Comparison of ENCODE assay signal across 12 mouse cellular contexts in genomic region chr4:41040983-41041382, GRCm38 (mm10). TPM values are rescaled to one million over a fixed set of nuclear protein-coding genes. Genes with fewer than 3 reads are reported as not detected.
DNase-seq lines count a peak whose midpoint lies in the region; ATAC-seq and TF ChIP-seq lines count a peak whose summit lies in the region.
"Had no signal": no experiment of that assay in that cellular context is flagged by ENCODE, and none has a peak within 500 bp of the region (broad histone marks: within the 10 kb centered on the region; RNA-seq: fewer than 3 reads in every experiment).

No protein-coding gene starts in this region.

- no peaks in the 10 kb centered on the region for H3K9me3 ChIP-seq in intestine, embryonic 14.5 days (ENCODE audit: control insufficient read depth, low read length)
- H3K9me3 ChIP-seq in intestine, embryonic 15.5 days = no peaks in the 10 kb centered on the region
- no peaks in the 10 kb centered on the region for H3K9me3 ChIP-seq in lung, embryonic 16.5 days (ENCODE audit: control insufficient read depth, low read length)
- H3K9me3 ChIP-seq in hindbrain, postnatal 0 days (ENCODE audit: low read length) = no peaks in the 10 kb centered on the region

- no peaks in the 10 kb centered on the region for H3K4me1 ChIP-seq in intestine, embryonic 14.5 days (replicated peaks; ENCODE audit: control insufficient read depth, insufficient read depth, low read length)
- H3K4me1 ChIP-seq in intestine, embryonic 15.5 days (replicated peaks) = 0 out of 2 replicates have a peak, but pooled peaks cover 4% of the 10 kb centered on the region
- no peaks in the 10 kb centered on the region; the same call in 1 of the 2 replicates for H3K4me1 ChIP-seq in lung, embryonic 16.5 days (replicated peaks; ENCODE audit: control insufficient read depth, insufficient read depth, low read length)
- H3K4me1 ChIP-seq in hindbrain, postnatal 0 days (ENCODE audit: insufficient read depth, low read length) = no peaks in the 10 kb centered on the region

- TF ChIP-seq CTCF in hindbrain, postnatal 0 days (IDR thresholded peaks at IDR 0.05; ENCODE audit: low read depth) = no peak

- no peak overlapping the region for H3K4me3 ChIP-seq in intestine, embryonic 14.5 days (ENCODE audit: low read depth, low read length)
- no peak overlapping the region for H3K4me3 ChIP-seq in intestine, embryonic 15.5 days (replicated peaks)
- H3K4me3 ChIP-seq in lung, embryonic 16.5 days (ENCODE audit: low read length) = no peak overlapping the region
- H3K4me3 ChIP-seq in hindbrain, postnatal 0 days (ENCODE audit: low read length) = no peak overlapping the region

- no peak overlapping the region for H3K9ac ChIP-seq in intestine, embryonic 14.5 days (ENCODE audit: low read length)
- no peak overlapping the region for H3K9ac ChIP-seq in intestine, embryonic 15.5 days
- no peak overlapping the region for H3K9ac ChIP-seq in lung, embryonic 16.5 days (ENCODE audit: low read length)
- no peak overlapping the region for H3K9ac ChIP-seq in hindbrain, postnatal 0 days (replicated peaks; ENCODE audit: low read length)

- H3K36me3 ChIP-seq in intestine, embryonic 14.5 days (ENCODE audit: control insufficient read depth, insufficient read depth, low read length) = no peaks in the 10 kb centered on the region
- H3K36me3 ChIP-seq in intestine, embryonic 15.5 days = no peaks in the 10 kb centered on the region
- H3K36me3 ChIP-seq in lung, embryonic 16.5 days (ENCODE audit: control insufficient read depth, insufficient read depth, low read length) = no peaks in the 10 kb centered on the region
- no peaks in the 10 kb centered on the region for H3K36me3 ChIP-seq in hindbrain, postnatal 0 days (ENCODE audit: insufficient read depth, low read length)

- H3K27me3 ChIP-seq in intestine, embryonic 14.5 days (replicated peaks; ENCODE audit: control insufficient read depth, insufficient read depth, low read length) = no peaks in the 10 kb centered on the region
- H3K27me3 ChIP-seq in intestine, embryonic 15.5 days (replicated peaks) = no peaks in the 10 kb centered on the region
- no peaks in the 10 kb centered on the region for H3K27me3 ChIP-seq in lung, embryonic 16.5 days (ENCODE audit: control insufficient read depth, insufficient read depth, low read depth, low read length)
- no peaks in the 10 kb centered on the region for H3K27me3 ChIP-seq in hindbrain, postnatal 0 days (ENCODE audit: insufficient read depth, low read length)

- no peak overlapping the region for H3K4me2 ChIP-seq in intestine, embryonic 14.5 days (ENCODE audit: low read length)
- no peak overlapping the region for H3K4me2 ChIP-seq in intestine, embryonic 15.5 days (replicated peaks)
- no peak overlapping the region for H3K4me2 ChIP-seq in lung, embryonic 16.5 days (ENCODE audit: low read depth, low read length)
- H3K4me2 ChIP-seq in hindbrain, postnatal 0 days (ENCODE audit: low read depth, low read length) = no peak overlapping the region

- 0 out of 2 replicates have a peak, but pooled peaks have one; percentile 9 for ATAC-seq in intestine, embryonic 14.5 days (replicated peaks; ENCODE audit: low FRiP score, low TSS enrichment, low read depth)
- no peak for ATAC-seq in intestine, embryonic 15.5 days
- ATAC-seq in lung, embryonic 16.5 days (ENCODE audit: low read depth) = peak; percentile 88
- ATAC-seq in hindbrain, postnatal 0 days = no peak
- ATAC-seq: hindbrain, embryonic 16.5 days had no signal

- 48% methylated on average over 7 of the region's 7 CpGs for WGBS in intestine, embryonic 14.5 days
- 51% methylated on average over 7 of the region's 7 CpGs for WGBS in intestine, embryonic 15.5 days
- WGBS in lung, embryonic 16.5 days = 48% methylated on average over 7 of the region's 7 CpGs
- 73% methylated on average over 7 of the region's 7 CpGs for WGBS in hindbrain, postnatal 0 days

- no peak overlapping the region for H3K27ac ChIP-seq in intestine, embryonic 14.5 days (ENCODE audit: low read depth)
- no peak overlapping the region for H3K27ac ChIP-seq in intestine, embryonic 15.5 days
- no peak overlapping the region for H3K27ac ChIP-seq in lung, embryonic 16.5 days (ENCODE audit: low read length)
- no peak overlapping the region for H3K27ac ChIP-seq in hindbrain, postnatal 0 days

- no peak for DNase-seq in intestine, embryonic 14.5 days (ENCODE audit: low spot score)
- DNase-seq in lung, postnatal 14 days = no peak
- DNase-seq in heart, adult 8-10 months (ENCODE audit: low spot score) = peak; percentile 57
- DNase-seq in heart, postnatal 4 days = peak; percentile 62
- no peak for DNase-seq in hindbrain, postnatal 0 days (ENCODE audit: low spot score)
- DNase-seq: left cerebral cortex, postnatal 4 days had no signal

RNA-seq across cellular contexts. Expression of gene Aqp7, which starts 7.0 kb away (rescaled TPM):
- 0.16 TPM in 2 replicates for polyA plus RNA-seq in intestine, embryonic 14.5 days (2014; fragmentation: Nextera tagmentation; extraction: Ambion mirVana)
- polyA plus RNA-seq in intestine, embryonic 15.5 days (2015; fragmentation: Nextera tagmentation; extraction: Ambion mirVana) = 0.35 and 0.62 TPM in 2 replicates
- 0.13 TPM in 1 of 2 replicates, not detected in the other for polyA plus RNA-seq in lung, embryonic 16.5 days (2015; fragmentation: Nextera tagmentation; extraction: Ambion mirVana)
- 10 to 100 TPM; 24.2 to 36.7 (median 31.4) TPM for total RNA-seq in heart, adult 8-10 months (2022)
- total RNA-seq in heart, postnatal 4 days (2021) = 10 to 100 TPM; 11.5 to 11.7 TPM
- total RNA-seq in hindbrain, postnatal 0 days (2014; rRNA removed) = not detected in 2 replicates
- 0.06 TPM in 1 of 2 replicates, not detected in the other for polyA plus RNA-seq in hindbrain, postnatal 0 days (2015; fragmentation: Nextera tagmentation; extraction: Ambion mirVana)
- total RNA-seq: CH12.LX; left cerebral cortex, postnatal 4 days; megakaryocyte, adult 5-6 weeks had no signal
- polyA plus RNA-seq: cortical plate, adult 2 months; hindbrain, embryonic 16.5 days had no signal

RNA-seq across cellular contexts. Expression of gene Aqp3, which starts 57.0 kb away (rescaled TPM):
- 0.96 TPM in 1 of 2 replicates, not detected in the other for polyA plus RNA-seq in intestine, embryonic 14.5 days (2014; fragmentation: Nextera tagmentation; extraction: Ambion mirVana)
- polyA plus RNA-seq in intestine, embryonic 15.5 days (2015; fragmentation: Nextera tagmentation; extraction: Ambion mirVana) = 2.3 and 2.8 TPM in 2 replicates
- 1.5 and 4.5 TPM in 2 replicates for polyA plus RNA-seq in lung, embryonic 16.5 days (2015; fragmentation: Nextera tagmentation; extraction: Ambion mirVana)
- total RNA-seq in heart, adult 8-10 months (2022) = not detected
- total RNA-seq in heart, postnatal 4 days (2021) = under 1 TPM; 0.14 to 0.19 TPM
- 0.16 and 0.65 TPM in 2 replicates for total RNA-seq in hindbrain, postnatal 0 days (2014; rRNA removed)
- 0.19 and 0.29 TPM in 2 replicates for polyA plus RNA-seq in hindbrain, postnatal 0 days (2015; fragmentation: Nextera tagmentation; extraction: Ambion mirVana)
- total RNA-seq: CH12.LX had no signal
- polyA plus RNA-seq: cortical plate, adult 2 months had no signal

Comparison
In these comparisons a context has a peak if more than half of its experiments do, and no peak if none do; other contexts are left out.
1. ATAC-seq: peak in intestine, embryonic 14.5 days (single experiment) and lung, embryonic 16.5 days (single experiment); none in intestine, embryonic 15.5 days (single experiment) and hindbrain, postnatal 0 days (single experiment).
2. DNase-seq: peak in heart, adult 8-10 months (single experiment) and heart, postnatal 4 days (single experiment); none in intestine, embryonic 14.5 days (single experiment), lung, postnatal 14 days (single experiment) and hindbrain, postnatal 0 days (single experiment).